Mouse (Mus musculus) heart, adult 2 months (tissue): ENCODE measurements around the gene Cep164.

Source experiments
- EP300 ChIP-seq: fragments of 200-500 bp; IDR thresholded peaks from 2 replicates; pipeline ENCODE4 v1.6.1; 2011; ENCODE audit warnings: low read depth, low read length, control low read depth; ENCODE audit not compliant: insufficient read depth
- POLR2A ChIP-seq: fragments of 200-500 bp; IDR thresholded peaks from 2 replicates; pipeline ENCODE4 v1.6.1; 2011; ENCODE audit warnings: mild to moderate bottlenecking, low read depth, low read length, control low read depth; ENCODE audit not compliant: insufficient read depth

GRCm38 (mm10) chr9:45838069-45838433 is 9.6 kb upstream of the Cep164 start:
- TF ChIP-seq POLR2A = no peak
- no peak for TF ChIP-seq EP300
